Mouse (Mus musculus) testis, adult 2 months (tissue): ENCODE data around the gene Acy3. TPM values are rescaled to one million over a fixed set of nuclear protein-coding genes. Genes with fewer than 3 reads are reported as not detected.

Source experiments
- H3K27ac ChIP-seq: fragments of 200-500 bp; 2 replicates; pipeline ENCODE4 v1.5.1; 2012; ENCODE audit warnings: low read depth, low read length; ENCODE audit not compliant: control insufficient read depth, insufficient read depth
- H3K27me3 ChIP-seq: fragments of 200-500 bp; 2 replicates; pipeline ENCODE4 v1.6.1; 2012; ENCODE audit warnings: mild to moderate bottlenecking, low read length, moderate library complexity; ENCODE audit not compliant: control insufficient read depth, insufficient read depth
- H3K36me3 ChIP-seq: fragments of 200-500 bp; 2 replicates; pipeline ENCODE4 v1.6.1; 2012; ENCODE audit warnings: mild to moderate bottlenecking, low read length; ENCODE audit not compliant: control insufficient read depth, insufficient read depth
- H3K4me1 ChIP-seq: fragments of 200-500 bp; 2 replicates; pipeline ENCODE4 v1.6.1; 2012; ENCODE audit warnings: low read length; ENCODE audit not compliant: control insufficient read depth, insufficient read depth
- H3K4me3 ChIP-seq: fragments of 200-500 bp; 2 replicates; pipeline ENCODE4 v1.5.1; 2012; ENCODE audit warnings: low read depth, mild to moderate bottlenecking, low read length, moderate library complexity, mixed read lengths; ENCODE audit not compliant: control insufficient read depth
- CTCF ChIP-seq: fragments of 200-500 bp; IDR thresholded peaks from 2 replicates; pipeline ENCODE4 v1.5.1; 2012; ENCODE audit warnings: low read depth, mild to moderate bottlenecking, inconsistent platforms, low read length, moderate library complexity; ENCODE audit not compliant: control insufficient read depth, insufficient read depth, insufficient replicate concordance
- POLR2A ChIP-seq: fragments of 200-500 bp; IDR thresholded peaks from 2 replicates; pipeline ENCODE4 v1.6.1; 2012; ENCODE audit warnings: low read depth, mild to moderate bottlenecking, inconsistent platforms, low read length, moderate library complexity; ENCODE audit not compliant: control insufficient read depth
- polyA plus RNA-seq: library from polyadenylated mRNA; depleted of rRNA; stranded (reverse); fragments of >200 nt; gene quantifications from 2 replicates; pipeline ENCODE4 v1.2.3, GENCODE M21; 2012; rRNA removed

The Acy3 gene
- 14.7 and 14.9 TPM in 2 replicates for polyA plus RNA-seq

GRCm38 (mm10) chr19:3986334-3986733 lies at the start of gene Acy3:
Gene Acy3 (plus strand): TSS chr19:3986570.
- Histone ChIP-seq H3K27me3 (no peaks in the 10 kb centered on the region), H3K4me1 (peaks cover 5% of the 10 kb centered on the region), H3K36me3 (no peaks in the 10 kb centered on the region), H3K4me3 (no peak within 1 kb of the TSS), H3K27ac (peak within 1 kb of the TSS; percentile 47)
- TF ChIP-seq POLR2A (peak; percentile 22; the same call in 1 of the 2 replicates), CTCF (no peak)

- no peaks in the 10 kb centered on the region for H3K27me3 ChIP-seq
- peaks cover 11% of the 10 kb centered on the region for H3K4me1 ChIP-seq
- no peaks in the 10 kb centered on the region for H3K36me3 ChIP-seq
- no peak overlapping the region for H3K27ac ChIP-seq
- H3K4me3 ChIP-seq = no peak overlapping the region; the same call in 1 of the 2 replicates
- no peak for TF ChIP-seq CTCF
- no peak for TF ChIP-seq POLR2A
These were observed 44.1 kb upstream of the Acy3 start for GRCm38 (mm10) chr19:3942315-3942714.

GRCm38 (mm10) chr19:3942986-3943735 lies 43.2 kb upstream of the Acy3 start:
- Histone ChIP-seq H3K4me1 (peaks cover 11% of the 10 kb centered on the region), H3K4me3 (peak overlapping the region; percentile 58), H3K36me3 (no peaks in the 10 kb centered on the region), H3K27me3 (no peaks in the 10 kb centered on the region), H3K27ac (no peak overlapping the region)
- TF ChIP-seq CTCF (no peak), POLR2A (no peak)

GRCm38 (mm10) chr19:3945872-3946564 lies 40.4 kb upstream of the Acy3 start:
- Histone ChIP-seq H3K27me3 (no peaks in the 10 kb centered on the region), H3K27ac (no peak overlapping the region), H3K4me1 (peaks cover 15% of the 10 kb centered on the region), H3K36me3 (no peaks in the 10 kb centered on the region), H3K4me3 (no peak overlapping the region)
- no peak for TF ChIP-seq POLR2A
- no peak for TF ChIP-seq CTCF

GRCm38 (mm10) chr19:3946715-3947114 lies 39.7 kb upstream of the Acy3 start:
- H3K27me3 ChIP-seq = no peaks in the 10 kb centered on the region
- peaks cover 15% of the 10 kb centered on the region for H3K4me1 ChIP-seq
- TF ChIP-seq CTCF (peak; percentile 70; the same call in 1 of the 2 replicates), POLR2A (no peak)
- no peak overlapping the region for H3K4me3 ChIP-seq
- no peaks in the 10 kb centered on the region for H3K36me3 ChIP-seq
- no peak overlapping the region for H3K27ac ChIP-seq

- H3K36me3 ChIP-seq = no peaks in the 10 kb centered on the region
- no peak overlapping the region for H3K27ac ChIP-seq
- H3K4me3 ChIP-seq = no peak overlapping the region
- TF ChIP-seq CTCF = no peak
- no peak for TF ChIP-seq POLR2A
- H3K27me3 ChIP-seq = no peaks in the 10 kb centered on the region
- peaks cover 10% of the 10 kb centered on the region for H3K4me1 ChIP-seq
These were observed 38.6 kb upstream of the Acy3 start for GRCm38 (mm10) chr19:3947813-3948212.

GRCm38 (mm10) chr19:3948546-3948945 lies 37.8 kb upstream of the Acy3 start:
- Histone ChIP-seq H3K4me1 (peaks cover 4% of the 10 kb centered on the region), H3K36me3 (no peaks in the 10 kb centered on the region), H3K27me3 (no peaks in the 10 kb centered on the region), H3K27ac (no peak overlapping the region), H3K4me3 (no peak overlapping the region)
- TF ChIP-seq POLR2A (no peak), CTCF (no peak)

GRCm38 (mm10) chr19:3950331-3950730 lies 36.0 kb upstream of the Acy3 start:
- no peaks in the 10 kb centered on the region for H3K36me3 ChIP-seq
- H3K4me3 ChIP-seq = no peak overlapping the region
- no peaks in the 10 kb centered on the region for H3K27me3 ChIP-seq
- peaks cover 4% of the 10 kb centered on the region for H3K4me1 ChIP-seq
- H3K27ac ChIP-seq = no peak overlapping the region
- TF ChIP-seq CTCF = no peak
- TF ChIP-seq POLR2A = no peak
